Mouse (Mus musculus): Measurements from ENCODE around the gene Uggt1.

Uggt1 gene

GRCm38 (mm10) chr1:36173461-36173860 is 71.1 kb downstream of the Uggt1 start:
- DNase-seq (ENCODE audit: low spot score), result no peak

DNA sequence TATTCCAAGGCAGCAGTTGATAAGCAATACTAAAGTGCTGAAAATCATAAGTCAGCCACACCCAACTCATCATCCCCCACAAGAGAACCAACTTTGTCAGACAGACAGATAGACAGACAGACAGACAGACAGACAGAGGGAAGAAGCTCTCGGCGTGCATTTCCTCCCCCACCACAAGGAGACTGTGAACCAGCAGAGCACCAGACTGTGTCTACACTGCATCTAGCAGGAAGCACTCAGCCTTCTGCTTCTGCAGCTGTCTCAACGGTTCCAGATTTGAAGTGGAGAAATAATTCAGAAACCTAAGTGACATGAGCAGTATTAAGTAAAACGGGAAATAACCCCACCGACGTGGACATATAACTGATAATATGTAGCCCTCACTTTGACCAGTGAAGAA is 71.6 kb downstream of the Uggt1 start:
- peak; percentile 27 for DNase-seq (ENCODE audit: low spot score)

DNA sequence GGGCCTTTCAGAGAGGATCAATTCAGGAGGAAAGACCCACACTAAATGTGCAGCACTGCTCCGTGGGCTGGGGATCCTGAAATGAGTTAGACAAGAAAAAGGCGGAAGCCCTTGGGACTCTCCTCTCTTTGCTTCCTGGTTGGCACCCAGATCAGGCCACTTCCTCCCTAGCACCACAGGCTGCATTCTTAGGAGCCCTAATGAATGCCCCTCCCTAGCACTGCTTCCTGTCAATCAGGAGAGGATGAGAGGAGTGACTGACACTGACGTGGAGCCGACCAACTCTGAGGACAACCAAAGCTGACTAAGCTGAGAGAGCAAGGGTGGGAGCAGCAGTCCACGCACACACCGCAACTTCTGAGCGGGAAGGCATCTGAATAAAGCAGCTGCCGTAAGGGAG is 81.8 kb downstream of the Uggt1 start:
- no peak for DNase-seq (ENCODE audit: low spot score)

- DNase-seq (ENCODE audit: low spot score), result no peak
Measured at GRCm38 (mm10) chr1:36161208-36161607, 83.3 kb downstream of the Uggt1 start.

DNA sequence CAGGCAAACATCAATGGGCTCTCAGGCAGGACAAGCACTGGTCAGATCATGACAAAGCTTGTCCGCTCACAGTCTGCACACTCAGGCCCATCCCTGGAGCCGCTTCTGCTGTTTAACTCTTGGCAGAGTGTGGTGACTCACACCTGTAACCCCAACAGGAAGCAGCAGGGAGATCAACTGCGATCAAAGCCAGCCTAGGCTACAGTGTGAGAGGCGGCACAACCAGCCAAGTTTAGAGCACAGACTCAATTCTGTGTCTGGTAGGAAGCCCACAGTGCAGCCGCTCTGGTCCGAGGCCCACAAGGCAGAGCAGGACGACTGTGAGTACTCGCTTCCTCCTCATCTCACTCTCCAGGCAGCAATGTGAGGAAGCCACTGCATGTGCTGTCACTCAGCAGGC is 84.3 kb downstream of the Uggt1 start:
- DNase-seq (ENCODE audit: low spot score), result no peak

DNA sequence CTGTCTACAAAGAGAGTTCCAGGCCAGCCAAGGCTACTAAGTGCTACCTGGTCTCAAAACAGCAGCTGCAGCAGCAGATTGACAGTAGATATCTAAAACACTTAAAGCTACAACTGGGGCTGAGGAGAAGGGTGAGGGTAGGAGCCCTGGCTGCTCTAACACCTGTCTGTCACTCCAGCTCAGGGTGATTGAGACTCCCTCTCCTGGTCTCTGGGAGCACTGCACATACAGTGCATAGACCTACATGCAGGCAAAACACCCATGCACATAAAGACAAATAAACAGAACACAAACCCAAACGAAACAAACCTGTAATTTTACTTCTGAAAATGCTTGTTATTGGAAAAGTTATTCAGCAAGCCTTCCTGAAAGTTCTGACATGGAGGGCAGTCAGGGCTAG is 95.1 kb downstream of the Uggt1 start:
- no peak for DNase-seq (ENCODE audit: low spot score)

- DNase-seq (ENCODE audit: low spot score), result no peak
Measured at GRCm38 (mm10) chr1:36148809-36149208, 95.7 kb downstream of the Uggt1 start.

DNA sequence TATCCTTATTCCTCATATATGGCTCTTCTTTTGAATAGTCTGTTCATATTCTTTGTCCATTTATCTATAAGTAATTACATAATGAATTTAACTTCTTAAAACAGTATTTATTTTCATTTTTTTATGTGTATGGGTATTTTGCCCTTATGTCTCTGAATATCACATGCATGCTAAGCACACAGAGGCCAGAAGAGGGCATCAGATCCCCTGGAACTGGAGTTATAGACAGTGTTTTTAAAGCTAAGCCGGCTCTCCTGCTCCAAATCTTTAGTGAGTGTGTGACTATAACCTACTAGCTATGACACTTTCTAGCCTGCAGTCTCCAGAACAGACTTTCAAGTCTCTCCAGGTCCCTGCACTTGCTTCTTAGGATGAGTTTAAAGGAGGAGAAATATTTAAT is 99.5 kb downstream of the Uggt1 start:
- DNase-seq (ENCODE audit: low spot score), result peak; percentile 58

DNA sequence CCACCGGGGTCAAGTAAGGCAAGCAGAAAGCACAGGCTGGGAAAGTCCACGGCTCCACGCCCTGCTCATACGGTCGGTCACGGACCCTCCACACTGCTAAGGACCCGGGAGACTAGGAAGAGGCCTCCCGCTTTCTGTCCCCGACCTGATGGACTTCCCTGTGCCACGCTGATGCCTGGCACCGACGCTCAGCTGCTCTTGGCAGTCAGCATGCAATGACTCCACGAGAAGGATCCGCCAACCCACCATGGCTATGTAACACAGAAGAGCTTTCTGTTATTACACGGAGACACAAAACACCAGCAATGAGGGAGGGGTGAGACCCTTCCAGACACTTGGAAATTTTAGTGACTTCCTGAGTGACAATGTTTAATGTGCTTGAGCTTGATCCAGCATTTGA is 104.2 kb downstream of the Uggt1 start:
- peak; percentile 40 for DNase-seq (ENCODE audit: low spot score)

- peak; percentile 82 for DNase-seq (ENCODE audit: low spot score)
Measured at GRCm38 (mm10) chr1:36134584-36134983, 109.9 kb downstream of the Uggt1 start.

DNA sequence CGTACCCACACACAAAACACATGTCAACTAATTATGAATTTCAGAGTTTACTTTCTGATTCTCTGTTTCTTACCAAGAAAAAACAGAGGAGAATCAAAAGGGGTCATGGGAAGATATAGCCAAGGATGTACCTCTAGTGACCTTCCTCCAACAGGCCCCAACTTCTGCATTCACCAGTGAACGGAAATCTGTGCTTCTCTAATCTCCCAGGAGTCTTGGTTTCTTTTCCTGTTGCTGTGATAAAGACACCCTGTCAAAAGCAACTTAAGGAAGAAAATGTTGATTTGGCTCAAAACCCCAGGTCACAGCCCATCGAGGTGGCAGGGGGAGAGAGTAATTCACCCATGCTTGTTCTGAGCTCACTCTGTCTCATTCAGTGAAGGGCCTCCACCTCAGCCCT is 110.9 kb downstream of the Uggt1 start:
- DNase-seq (ENCODE audit: low spot score), result no peak

DNA sequence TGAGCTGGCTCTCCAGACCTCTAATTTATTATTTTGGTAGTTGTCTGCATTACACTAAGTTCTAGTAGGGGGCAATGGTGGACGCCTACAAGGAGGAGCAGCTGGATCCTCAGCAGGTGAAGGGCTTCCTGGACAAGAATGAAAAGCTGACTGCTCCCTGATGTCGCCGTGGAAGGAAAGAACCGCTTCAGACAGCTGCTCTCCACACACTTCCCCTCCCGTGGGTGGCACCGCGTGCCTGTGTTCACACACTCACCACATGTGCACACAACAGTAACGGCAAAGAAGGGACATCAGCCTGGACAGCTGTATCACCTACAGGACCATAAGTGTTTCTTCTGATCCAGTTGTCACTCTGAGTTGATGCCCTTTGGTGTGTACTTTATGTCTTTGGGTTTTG is 111.5 kb downstream of the Uggt1 start:
- no peak for DNase-seq (ENCODE audit: low spot score)

DNA sequence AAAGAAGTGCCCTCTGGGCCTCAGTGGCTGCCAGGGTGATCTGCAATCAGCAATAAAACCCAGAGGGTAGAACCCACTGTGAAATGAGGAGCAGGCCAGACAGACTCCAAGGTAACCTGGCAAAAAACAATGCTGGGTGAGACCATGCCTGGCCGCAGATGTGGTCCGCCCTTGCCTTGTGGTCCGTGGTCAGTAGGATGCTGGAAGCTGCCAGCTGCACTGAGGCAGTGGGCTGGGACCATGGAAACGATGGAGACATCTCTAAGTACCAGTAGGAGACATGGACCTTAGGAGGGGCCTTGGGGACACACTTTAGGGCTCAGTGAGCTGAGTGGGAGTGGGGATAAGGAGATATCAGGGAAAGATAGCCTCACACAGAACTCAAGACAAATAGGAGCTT is 112.3 kb downstream of the Uggt1 start:
- no peak for DNase-seq (ENCODE audit: low spot score)

GRCm38 (mm10) chr1:36131766-36132165 is 112.8 kb downstream of the Uggt1 start:
- no peak for DNase-seq (ENCODE audit: low spot score)

DNA sequence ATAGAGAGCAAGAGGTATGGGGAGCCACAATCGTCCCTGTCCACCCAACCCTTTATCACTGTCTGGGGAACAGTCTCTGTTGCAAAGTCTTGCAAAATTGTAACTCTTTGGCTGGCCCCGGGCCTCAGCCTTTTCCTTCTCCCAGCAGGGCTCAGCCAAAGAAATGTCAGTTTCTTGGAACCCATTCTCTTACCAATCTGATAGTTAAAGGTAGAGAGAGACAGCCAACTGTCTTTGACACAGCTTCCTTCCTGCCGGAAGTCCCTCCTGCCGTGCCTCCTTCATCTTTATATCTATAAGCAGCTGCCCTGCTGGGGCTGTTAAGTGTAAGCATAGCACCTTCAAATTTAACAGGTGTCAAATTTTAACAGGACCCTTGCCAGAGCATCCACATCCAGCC is 113.4 kb downstream of the Uggt1 start:
- DNase-seq (ENCODE audit: low spot score), result no peak

GRCm38 (mm10) chr1:36130307-36131035 is 114.0 kb downstream of the Uggt1 start:
- DNase-seq (ENCODE audit: low spot score), result no peak

GRCm38 (mm10) chr1:36129881-36130280 is 114.6 kb downstream of the Uggt1 start:
- DNase-seq (ENCODE audit: low spot score), result no peak

GRCm38 (mm10) chr1:36129126-36129525 is 115.4 kb downstream of the Uggt1 start:
- DNase-seq (ENCODE audit: low spot score), result no peak

- DNase-seq (ENCODE audit: low spot score), result no peak
Measured at GRCm38 (mm10) chr1:36125076-36125475, 119.4 kb downstream of the Uggt1 start.

- DNase-seq (ENCODE audit: low spot score), result no peak
Measured at GRCm38 (mm10) chr1:36121172-36121571, 123.3 kb downstream of the Uggt1 start.

- no peak for DNase-seq (ENCODE audit: low spot score)
Measured at GRCm38 (mm10) chr1:36119426-36119825, 125.1 kb downstream of the Uggt1 start.

GRCm38 (mm10) chr1:36118958-36119357 is 125.6 kb downstream of the Uggt1 start:
- DNase-seq (ENCODE audit: low spot score), result no peak

DNA sequence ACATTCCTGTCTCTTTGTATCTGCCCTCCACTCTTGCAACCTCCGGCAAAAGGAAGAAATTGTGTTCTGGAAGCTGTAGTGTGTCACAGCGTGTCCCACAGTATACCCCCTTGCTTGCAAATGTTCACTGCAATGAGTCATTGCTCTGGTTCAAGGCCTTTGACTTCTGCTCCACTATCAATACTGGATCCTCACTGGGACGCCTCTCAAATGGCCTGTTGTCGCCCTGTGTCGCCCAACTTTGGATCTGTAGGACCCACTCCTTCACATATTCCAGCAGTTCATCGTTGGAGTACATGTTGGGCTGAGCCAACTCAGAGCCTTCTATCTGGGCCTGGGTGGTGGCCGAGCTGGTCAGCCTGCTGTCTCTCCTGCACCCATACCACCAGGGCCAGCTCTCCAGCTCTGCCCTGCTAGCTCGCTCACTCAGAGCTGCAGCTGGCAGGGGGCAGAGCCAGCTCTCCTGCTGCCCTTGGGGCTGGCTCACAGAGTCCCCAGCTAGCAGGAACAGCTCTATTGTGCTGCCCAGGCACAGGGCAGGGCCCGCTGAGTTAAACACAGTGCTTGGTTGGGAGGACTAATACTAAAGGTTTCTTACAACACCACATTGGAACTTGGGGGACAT is 126.3 kb downstream of the Uggt1 start:
- no peak for DNase-seq (ENCODE audit: low spot score)

- no peak for DNase-seq (ENCODE audit: low spot score)
Measured at GRCm38 (mm10) chr1:36116488-36116887, 128.0 kb downstream of the Uggt1 start.

Measured in layer of hippocampus, adult 11-12 months (tissue).